Mouse (Mus musculus) embryo, embryonic 11.5 days (tissue): Measurements from ENCODE around the gene Bola1.

Experiments used
- DNase-seq: peaks from one replicate; pipeline ENCODE4 v3.0.0-alpha.2; 2012; ENCODE audit warnings: low read depth, low spot score

The Bola1 gene

GRCm38 (mm10) chr3:96151836-96152235 is 67.7 kb downstream of the Bola1 start:
- DNase-seq = no peak

- DNase-seq = no peak
Observed at GRCm38 (mm10) chr3:96147950-96148349, 71.6 kb downstream of the Bola1 start.
